Mouse (Mus musculus): ENCODE measurements at regions not wholly inside any gene's neighbourhood (a gene's known extent, or its start where the extent isn't known, plus 50 kb on each side); places are given as distances from the start of the nearest gene placed in this dataset.
"Not testable (repeated sequence)": the region's sequence is repeated elsewhere in the genome, so short reads cannot be mapped to it uniquely, and the experiment has no call there.

GRCm38 (mm10) chr15:31980791-31981190, 196.3 kb upstream of the Tas2r119 start:
- DNase-seq (ENCODE audit: low read depth, low spot score) = no peak

GRCm38 (mm10) chr15:31987291-31987690, 189.8 kb upstream of the Tas2r119 start:
- DNase-seq (ENCODE audit: low read depth, low spot score) = no peak

GRCm38 (mm10) chr15:31989093-31989492, 188.0 kb upstream of the Tas2r119 start:
- no peak for DNase-seq (ENCODE audit: low read depth, low spot score)

GRCm38 (mm10) chr15:31989593-31990290, 187.3 kb upstream of the Tas2r119 start:
- no peak for DNase-seq (ENCODE audit: low read depth, low spot score)

GRCm38 (mm10) chr15:31997996-31998395, 179.1 kb upstream of the Tas2r119 start:
- no peak for DNase-seq (ENCODE audit: low read depth, low spot score)

GRCm38 (mm10) chr15:31999553-31999952, 177.5 kb upstream of the Tas2r119 start:
- DNase-seq (ENCODE audit: low read depth, low spot score) = no peak

GRCm38 (mm10) chr15:32002950-32003422, 174.1 kb upstream of the Tas2r119 start:
- DNase-seq (ENCODE audit: low read depth, low spot score) = no peak

- no peak for DNase-seq (ENCODE audit: low read depth, low spot score)
Observed at GRCm38 (mm10) chr15:32003489-32003888, 173.6 kb upstream of the Tas2r119 start.

- peak; percentile 53 for DNase-seq (ENCODE audit: low read depth, low spot score)
Observed at GRCm38 (mm10) chr15:32005986-32006385, 171.1 kb upstream of the Tas2r119 start.

GRCm38 (mm10) chr15:32009818-32010217, 167.3 kb upstream of the Tas2r119 start:
- DNase-seq (ENCODE audit: low read depth, low spot score) = no peak

GRCm38 (mm10) chr15:32012044-32012443, 165.0 kb upstream of the Tas2r119 start:
- peak; percentile 40 for DNase-seq (ENCODE audit: low read depth, low spot score)

GRCm38 (mm10) chr15:32012838-32013237, 164.3 kb upstream of the Tas2r119 start:
- DNase-seq (ENCODE audit: low read depth, low spot score) = no peak

GRCm38 (mm10) chr15:32015169-32015568, 161.9 kb upstream of the Tas2r119 start:
- DNase-seq (ENCODE audit: low read depth, low spot score) = no peak

GRCm38 (mm10) chr15:32020323-32021008, 156.6 kb upstream of the Tas2r119 start:
- no peak for DNase-seq (ENCODE audit: low read depth, low spot score)

- DNase-seq (ENCODE audit: low read depth, low spot score) = no peak
Observed at GRCm38 (mm10) chr15:32021009-32021602, 156.0 kb upstream of the Tas2r119 start.

- no peak for DNase-seq (ENCODE audit: low read depth, low spot score)
Observed at GRCm38 (mm10) chr15:32034091-32034490, 143.0 kb upstream of the Tas2r119 start.

- DNase-seq (ENCODE audit: low read depth, low spot score) = peak; percentile 7
Observed at GRCm38 (mm10) chr15:32034790-32035189, 142.3 kb upstream of the Tas2r119 start.

- DNase-seq (ENCODE audit: low read depth, low spot score) = no peak
Observed at GRCm38 (mm10) chr15:32041764-32042163, 135.3 kb upstream of the Tas2r119 start.

GRCm38 (mm10) chr15:32042173-32042572, 134.9 kb upstream of the Tas2r119 start:
- DNase-seq (ENCODE audit: low read depth, low spot score) = no peak

GRCm38 (mm10) chr15:32042589-32042988, 134.5 kb upstream of the Tas2r119 start:
- DNase-seq (ENCODE audit: low read depth, low spot score) = no peak

- no peak for DNase-seq (ENCODE audit: low read depth, low spot score)
Observed at GRCm38 (mm10) chr15:32043207-32043606, 133.9 kb upstream of the Tas2r119 start.

GRCm38 (mm10) chr15:32043670-32044069, 133.4 kb upstream of the Tas2r119 start:
- not testable (repeated sequence) for DNase-seq (ENCODE audit: low read depth, low spot score)

GRCm38 (mm10) chr15:32048836-32049235, 128.3 kb upstream of the Tas2r119 start:
- DNase-seq (ENCODE audit: low read depth, low spot score) = peak; percentile 36

Data from R1 (cell line).